Mouse (Mus musculus): ENCODE data around the gene Cript.

The Cript gene

DNA sequence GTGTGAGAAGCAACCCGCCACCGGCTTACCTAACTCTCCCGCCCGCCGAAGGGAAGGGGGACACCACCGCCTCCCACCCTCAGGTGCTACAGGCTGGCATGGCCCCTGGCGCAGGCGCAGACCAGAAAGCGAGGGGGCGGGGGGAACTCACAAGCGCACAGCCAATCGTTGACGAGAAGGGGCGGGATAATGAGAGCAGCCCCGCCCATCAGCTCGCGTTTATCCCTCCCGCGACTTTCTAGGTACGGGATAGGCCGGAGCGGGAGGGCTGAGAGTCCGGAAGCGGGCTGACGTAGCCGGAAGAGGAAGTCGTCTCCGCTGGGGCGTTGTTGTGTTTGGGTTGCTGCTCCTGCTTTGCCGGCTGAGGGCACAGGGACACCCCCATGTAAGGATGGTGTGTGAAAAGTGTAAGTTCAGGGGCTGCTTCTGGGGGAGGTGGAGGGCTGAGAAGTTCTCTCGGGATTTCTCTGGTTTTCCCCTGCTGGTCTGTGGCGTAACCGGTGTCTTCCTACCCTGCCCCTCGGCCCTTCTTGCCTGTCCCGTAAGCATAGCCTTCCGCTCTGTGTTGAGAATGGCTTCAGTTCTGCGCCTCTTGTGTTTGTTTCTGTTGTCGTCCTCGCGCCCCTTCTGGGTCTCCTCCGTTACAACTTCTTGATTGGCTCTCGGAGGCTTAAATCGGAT is at the start of gene Cript, which contains the start of gene Pigf:
Cript (plus strand) TSS at position 282 of the 681 bp plus-strand sequence.
Pigf (minus strand) TSS at position 138 of the 681 bp plus-strand sequence.
- peak; percentile 97 to 98 for DNase-seq (ENCODE audit: low spot score in 2 of 2)

DNA sequence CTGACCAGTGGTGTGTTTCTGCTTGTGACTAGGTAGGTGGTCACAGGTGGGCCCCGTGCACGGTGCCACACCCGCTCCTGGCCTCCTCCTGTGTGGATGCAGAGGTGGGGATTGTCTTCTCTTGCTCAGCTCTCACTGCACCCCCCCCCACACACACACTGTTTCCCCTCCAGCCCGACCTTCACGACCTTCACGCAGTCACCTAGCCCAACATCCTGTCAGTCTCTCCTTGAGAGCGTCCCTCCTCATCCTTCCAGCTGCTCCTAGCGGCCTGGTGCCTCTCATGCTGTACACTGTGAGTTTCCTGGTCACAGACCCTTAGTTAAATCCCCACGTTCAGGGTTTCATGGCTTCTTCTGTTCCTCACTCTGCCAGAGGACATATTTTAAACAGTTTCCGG is 49.0 kb upstream of the Cript start:
- no peak for DNase-seq (ENCODE audit: low spot score in 2 of 2)

DNA sequence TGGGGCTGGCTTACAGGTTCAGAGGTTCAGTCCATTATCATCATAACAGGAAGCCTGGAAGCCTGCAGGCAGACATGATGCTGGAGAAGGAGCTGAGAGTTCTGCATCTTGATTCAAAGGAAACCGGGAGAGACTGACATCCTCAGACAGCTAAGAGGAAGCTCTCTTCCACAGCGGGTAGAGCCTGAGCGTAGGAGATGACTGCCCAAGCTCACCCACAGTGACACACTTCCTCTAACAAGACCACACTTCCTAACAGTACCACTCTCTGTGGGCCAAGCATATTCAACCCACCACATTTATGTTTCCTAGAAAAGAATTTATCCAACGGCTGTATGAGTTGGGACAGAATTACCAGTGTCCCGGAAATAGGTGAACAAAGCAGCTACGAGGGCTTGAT is 46.9 kb upstream of the Cript start:
- no peak for DNase-seq (ENCODE audit: low spot score in 2 of 2)

DNA sequence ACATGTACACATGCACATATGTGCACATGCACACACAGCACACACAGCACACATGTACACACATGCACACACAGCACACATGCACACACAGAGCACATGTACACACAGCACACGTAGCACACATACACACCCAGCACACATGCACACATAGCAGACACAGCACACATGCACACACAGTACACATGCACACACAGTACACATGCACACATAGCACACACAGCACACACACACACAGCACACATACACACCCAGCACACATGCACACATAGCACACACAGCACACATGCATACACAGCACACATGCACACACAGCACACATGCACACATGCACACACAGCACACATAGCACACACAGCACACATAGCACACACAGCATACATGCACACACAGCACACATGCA is 44.1 kb upstream of the Cript start:
- DNase-seq (ENCODE audit: low spot score in 2 of 2) = no peak

DNA sequence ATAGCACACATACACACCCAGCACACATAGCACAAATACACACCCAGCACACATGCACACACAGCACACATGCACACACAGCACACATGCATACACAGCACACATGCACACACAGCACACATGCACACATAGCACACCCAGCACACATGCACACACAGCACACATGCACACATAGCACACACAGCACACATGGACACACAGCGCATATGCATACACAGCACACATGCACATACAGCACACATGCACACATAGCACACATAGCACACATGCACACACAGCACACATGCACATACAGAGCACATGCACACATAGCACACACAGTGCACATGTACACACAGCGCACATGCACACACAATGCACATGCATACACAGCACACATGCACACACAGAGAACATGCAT is 43.6 kb upstream of the Cript start:
- DNase-seq (ENCODE audit: low spot score in 2 of 2) = no peak

DNA sequence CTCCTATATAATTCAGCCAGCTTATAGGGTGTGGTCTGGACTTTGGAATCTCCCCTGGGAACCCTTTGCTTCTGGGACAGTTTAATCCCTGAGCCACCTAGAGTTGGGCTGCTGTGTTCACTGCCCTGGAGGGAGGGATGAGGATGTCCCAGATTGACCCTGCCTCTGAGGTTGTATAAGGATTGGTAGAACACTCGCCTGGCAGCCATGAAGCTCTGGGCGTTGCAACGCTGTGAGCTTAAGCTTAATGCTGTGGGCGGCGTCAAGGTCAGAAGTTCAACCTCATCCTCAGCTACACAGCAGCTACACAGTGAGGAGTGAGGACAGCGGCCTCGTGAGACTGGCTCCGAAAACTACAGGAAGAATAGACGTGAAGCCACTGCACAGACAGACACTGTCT is 42.9 kb upstream of the Cript start:
- no peak for DNase-seq (ENCODE audit: low spot score in 2 of 2)

DNA sequence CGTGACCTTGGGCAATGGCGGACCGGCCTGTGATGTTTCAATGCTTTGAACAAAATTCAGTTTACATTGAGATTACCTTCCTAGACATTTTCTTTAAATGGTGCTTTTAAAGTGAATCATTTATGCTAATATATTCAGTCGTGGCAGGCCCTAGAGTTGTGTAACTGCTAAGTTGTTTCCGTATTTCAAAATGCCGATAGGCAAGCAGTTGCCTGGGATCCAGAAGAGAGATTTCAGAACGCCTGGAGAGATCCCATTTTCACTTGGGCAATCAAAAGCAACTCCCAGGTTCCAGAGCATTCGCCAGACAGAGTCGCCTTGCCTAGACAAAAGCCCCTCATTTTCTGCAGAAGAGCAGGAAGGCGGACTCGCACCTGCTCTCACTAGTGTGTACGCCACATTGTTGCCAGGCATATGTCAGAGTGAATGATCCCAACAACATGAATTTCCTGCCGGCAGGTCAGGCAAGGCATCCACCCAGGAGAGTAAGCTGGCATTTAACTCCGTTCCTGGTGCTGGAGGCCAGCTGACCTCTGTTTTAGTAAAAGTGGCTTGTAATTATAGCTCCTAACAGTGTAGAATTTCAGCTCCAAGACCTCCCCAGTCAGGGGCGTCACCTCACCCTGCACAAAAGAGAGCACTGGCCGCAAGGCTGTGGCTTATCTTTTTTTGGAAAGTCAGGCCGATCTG is 38.8 kb upstream of the Cript start:
- DNase-seq (ENCODE audit: low spot score in 2 of 2) = no peak

DNA sequence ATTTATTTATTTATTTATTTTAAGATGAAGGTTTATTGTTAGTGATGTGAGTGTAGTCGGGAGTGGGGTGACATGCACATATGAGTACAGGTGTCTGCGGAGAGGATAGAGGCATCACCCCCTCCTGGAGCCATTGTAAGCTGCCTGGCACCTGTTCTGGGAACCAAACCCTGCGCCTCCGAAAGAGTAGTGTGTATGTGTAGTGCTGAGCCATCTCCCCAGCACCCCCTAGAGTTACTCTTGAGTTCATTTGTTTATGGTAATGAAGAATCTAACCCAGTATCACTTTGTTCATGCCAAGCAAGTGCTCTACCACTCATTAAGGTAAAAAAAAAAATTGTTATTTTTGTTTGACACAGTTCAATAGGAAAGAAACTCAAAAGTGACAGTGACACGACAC is 37.2 kb upstream of the Cript start:
- DNase-seq (ENCODE audit: low spot score in 2 of 2) = peak; percentile 65 to 67

DNA sequence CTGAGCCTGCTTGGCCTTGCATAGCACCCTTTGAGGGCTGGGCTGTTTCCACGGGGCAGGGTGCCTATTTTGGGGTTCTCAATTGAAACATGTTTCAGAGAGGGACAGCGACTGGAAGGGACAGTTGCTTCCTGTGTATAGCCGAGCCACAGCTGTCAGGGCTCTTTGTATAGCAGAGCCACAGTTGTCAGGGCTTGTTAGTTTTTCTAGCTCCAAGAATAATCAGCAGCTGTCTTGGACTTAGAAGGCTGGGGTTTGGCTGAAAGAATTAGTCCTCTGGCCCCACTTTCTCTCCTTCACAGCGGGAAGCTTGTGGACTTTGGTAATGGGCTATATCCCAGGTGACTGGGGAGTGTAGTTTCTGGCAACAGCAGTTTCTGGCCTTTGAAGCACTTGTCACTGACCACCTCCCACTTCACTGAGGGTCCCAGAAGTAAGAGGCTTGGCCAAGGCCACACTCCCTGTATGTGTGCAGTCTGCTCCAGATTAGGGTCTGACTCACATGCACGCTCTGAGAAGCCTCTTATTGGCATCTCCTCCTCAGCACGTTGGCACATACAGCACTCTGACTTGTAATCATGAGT is 36.7 kb upstream of the Cript start:
- peak; percentile 41 to 63 for DNase-seq (ENCODE audit: low spot score in 2 of 2)

DNA sequence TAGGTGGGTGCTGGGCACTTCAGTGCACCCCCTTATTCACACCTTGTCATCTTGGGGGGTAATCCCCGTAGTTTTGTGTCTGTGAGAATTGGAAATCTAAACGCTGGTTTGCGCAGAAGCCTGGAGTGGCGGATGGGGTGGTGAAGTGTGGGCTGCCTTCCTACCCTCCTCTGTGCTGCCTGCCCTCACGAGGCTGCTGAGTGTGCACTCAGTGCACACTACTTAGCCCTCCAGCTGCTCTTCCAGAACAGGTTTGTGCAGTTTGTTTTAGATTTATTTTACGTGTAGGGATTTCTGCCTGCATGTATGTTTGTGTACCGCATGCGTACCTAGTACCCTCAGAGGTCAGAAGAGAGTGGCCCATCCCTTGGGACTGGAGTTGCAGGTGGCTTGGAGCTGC is 34.0 kb upstream of the Cript start:
- no peak for DNase-seq (ENCODE audit: low spot score in 2 of 2)

DNA sequence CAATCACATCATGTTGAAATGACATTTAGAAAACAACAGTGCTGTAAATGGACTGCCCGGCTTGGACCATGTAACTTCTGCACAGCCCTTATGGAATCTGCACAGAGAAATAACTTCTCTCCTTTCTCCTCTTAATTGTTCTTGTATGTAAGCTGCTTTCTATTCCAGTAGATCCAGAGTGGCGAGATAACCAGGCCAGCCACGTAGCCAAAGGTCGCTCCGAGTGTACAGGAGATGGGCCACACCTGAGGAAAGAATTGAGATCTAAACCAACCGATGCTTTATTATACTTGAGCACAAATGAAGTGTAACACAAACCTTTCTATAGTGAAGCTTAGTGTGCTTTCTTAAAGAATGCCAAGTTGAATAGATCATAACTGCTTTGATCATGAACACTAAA is 28.0 kb upstream of the Cript start:
- no peak for DNase-seq (ENCODE audit: low spot score in 2 of 2)

DNA sequence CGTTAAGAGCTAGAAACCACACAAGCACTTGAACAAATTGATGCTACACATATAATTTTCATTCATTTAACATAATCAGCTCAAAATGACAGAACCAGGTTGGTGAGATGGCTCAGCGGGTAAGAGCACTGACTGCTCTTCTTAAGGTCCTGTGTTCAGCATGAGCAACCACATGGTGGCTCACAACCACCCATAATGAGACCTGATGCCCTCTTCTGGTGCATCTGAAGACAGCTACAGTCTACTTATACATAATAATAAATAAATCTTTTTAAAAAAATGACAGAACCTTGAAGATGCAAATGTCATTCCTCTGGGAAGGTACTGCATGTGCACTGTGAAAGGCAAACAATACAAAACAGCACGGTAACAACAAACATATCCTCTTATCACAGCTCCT is 16.4 kb upstream of the Cript start:
- DNase-seq (ENCODE audit: low spot score in 2 of 2) = no peak

DNA sequence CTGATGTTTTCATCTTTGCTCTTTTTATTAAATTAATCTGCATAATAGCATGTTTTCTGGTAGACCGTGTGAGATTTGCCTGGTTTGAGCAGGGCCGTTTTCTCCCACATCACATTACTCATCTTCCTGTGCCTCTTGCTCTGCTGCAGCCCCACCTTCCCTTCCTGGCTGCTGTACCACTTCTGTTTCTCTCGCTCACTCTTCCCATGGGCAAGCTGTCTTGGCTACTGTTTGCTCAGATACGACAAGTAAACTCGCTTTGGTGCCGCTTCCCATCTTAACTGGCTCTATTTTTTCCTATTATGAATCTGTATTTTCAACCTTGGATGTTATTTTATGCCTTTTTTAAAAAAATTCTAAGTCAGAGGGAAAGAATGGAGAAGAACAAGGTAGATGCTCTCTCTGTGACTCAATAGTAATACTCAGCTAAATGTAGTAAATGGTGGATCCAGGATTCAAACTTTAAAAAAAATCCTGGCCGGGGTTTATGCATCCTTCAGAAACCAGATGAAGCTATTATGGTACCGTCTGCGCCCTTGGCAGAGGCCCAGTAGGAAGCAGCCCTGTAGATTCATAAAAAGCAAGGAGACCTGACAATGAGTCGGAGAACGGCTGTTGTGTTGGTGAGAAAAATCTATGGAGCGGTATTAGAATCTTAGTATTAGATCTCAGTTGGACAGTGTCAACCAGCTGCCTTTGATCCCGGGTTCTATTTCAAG is 13.9 kb upstream of the Cript start:
- no peak for DNase-seq (ENCODE audit: low spot score in 2 of 2)

DNA sequence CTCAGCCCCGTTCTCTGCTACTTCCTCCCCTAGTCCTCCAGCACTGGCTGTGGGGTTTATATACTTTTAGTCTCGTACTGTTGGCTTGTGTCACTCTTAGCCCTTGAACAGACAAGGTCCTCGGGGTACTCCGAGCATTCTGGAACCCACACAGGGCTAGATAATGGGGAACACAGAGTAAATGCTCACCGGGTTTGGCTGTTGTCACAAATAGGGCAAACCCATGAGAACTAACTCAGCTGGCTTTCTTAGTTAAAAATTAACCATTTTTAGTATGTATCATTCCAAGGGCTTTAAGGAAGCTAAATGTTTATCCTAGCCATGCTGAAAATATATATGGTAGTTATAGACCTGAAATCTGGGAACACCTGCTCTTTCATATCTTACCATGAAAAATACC is 5.7 kb upstream of the Cript start:
- DNase-seq (ENCODE audit: low spot score in 2 of 2) = no peak

DNA sequence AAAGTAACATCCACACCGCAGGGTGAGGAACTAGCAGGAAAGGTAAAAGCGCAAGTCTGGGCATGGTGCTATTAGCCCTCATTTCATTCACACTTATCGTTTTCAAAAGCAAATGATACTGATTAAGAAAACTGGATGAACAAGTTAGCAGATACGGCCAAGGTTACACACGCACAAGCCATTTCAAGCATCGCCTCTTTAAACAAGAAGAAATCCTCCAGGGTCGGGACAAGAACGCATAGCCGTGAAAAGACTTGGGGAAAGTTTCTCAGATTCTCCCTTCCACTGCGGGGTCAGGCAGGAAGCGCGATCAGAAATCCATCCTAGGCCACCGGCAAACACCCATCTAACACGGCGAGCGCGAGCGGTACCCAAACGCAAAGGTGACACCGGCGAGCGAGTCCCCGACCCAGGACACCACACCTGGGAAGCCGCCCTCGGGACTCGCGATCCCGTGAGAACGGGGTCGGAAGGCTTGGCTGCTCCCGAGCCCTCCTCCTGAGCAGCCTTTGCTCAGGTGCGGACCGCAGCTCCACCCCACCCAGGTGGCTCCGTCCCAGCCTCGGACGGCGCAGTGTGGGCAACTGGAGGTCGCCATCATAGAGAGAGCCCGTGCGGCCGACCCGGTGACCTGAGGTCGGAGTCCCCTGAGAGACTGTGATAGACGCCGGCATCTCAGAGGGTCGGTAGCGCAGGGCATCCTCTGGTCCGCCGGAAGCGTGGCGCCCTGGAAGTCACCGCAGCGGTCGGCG is 683 bp upstream of the Cript start:
- DNase-seq (ENCODE audit: low spot score in 2 of 2) = no peak

DNA sequence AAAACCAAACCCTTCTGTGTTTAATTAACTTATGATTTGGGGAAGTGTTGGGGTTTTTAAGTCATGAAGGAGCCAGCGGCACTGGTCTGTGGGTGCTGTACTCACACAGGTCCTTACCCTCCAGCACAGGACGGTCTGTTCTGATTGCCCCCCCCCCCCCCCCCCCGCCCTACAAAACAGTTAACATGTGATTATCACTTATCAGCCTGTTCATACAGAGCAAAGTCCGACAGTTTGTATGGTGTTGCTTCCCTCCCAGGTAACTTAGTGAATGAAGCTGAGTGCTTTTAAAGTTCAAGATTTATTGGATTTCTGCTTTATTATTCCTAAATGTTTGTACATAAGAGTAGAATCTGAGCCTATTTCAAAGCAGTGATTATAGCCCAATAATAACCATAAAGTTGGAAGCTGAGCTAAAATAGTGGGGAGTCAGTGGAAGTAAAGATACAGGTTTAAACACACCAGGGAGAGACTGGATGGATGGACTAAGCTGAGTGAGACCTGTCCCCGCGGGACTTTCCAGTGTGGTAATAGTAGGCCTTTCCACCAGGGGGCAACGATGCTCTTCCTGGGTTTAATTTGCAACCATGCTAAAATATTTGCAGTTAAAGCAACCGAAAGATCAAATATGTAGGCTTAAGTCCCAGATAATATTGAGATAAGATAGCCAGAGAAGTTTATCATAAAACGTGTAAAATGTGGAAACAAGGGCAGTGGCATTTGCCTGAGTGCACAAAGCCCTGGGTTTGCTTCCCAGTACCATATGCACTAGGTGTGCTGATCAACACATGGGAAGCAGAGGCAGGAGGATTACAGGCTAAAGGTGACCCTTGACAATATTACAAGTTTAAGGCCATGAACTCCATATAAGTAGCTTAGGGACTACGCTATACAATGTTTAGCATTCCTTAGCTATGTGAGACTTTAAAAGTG is 11.1 kb downstream of the Cript start:
- DNase-seq (ENCODE audit: low spot score in 2 of 2) = peak in 1 of 2 experiments; percentile 23

DNA sequence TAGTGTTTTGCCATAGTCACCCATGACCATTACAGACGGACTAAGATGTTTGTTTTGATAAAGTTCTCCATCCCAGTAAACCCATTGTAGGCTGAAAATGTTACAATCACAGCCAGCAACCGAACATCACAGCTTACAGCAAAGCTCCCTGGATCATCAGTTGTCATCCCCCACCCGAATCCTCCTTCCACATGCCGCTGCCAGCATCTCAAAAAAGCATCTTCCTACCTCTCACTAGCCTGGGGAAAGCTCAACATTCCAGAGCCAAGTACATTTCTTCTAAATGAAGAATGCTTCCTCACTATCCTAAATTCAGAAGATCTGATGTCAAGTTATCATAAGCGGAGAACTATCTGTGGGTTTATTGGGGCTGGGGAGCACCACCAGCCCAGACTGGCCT is 13.1 kb downstream of the Cript start:
- DNase-seq (ENCODE audit: low spot score in 2 of 2) = no peak

DNA sequence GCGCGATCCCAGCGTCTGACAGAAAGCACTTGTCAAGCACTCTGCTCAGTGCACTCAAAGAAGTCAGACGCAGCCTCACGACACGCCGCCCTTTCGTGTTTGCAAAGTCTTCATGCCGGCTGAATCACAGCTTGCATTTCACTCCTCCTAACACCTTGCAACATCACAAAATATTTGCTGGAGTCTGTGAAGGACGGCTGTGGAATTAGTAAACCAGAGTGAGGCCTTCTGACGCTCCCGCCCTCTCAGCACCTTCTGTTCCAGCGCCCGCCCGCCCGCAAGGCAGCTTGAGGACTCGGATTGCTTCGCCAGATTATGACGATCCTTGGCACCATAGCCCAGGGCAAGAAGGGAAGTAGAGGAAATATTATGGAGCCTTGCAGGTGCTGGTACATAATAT is 16.4 kb downstream of the Cript start:
- DNase-seq (ENCODE audit: low spot score in 2 of 2) = no peak

DNA sequence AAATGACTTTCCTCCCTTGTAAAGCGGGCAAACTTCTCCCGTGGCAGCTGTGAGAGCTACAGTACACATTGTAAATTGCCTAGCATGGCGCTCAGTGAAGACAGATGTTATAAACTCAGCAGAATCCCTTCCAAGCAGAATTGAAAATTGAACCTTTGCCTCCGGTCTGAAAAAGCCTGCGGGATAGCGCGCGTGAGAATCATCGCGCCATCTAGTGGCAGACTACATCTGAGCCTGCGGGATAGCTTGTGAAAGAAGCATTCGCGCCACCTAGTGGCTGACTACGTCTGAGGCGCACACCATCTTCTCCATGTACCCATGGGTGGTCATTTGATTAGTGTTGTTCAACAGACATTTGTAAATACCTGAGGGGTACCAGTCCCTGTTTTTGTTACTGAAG is 19.0 kb downstream of the Cript start:
- peak; percentile 70 to 93 for DNase-seq (ENCODE audit: low spot score in 2 of 2)

DNA sequence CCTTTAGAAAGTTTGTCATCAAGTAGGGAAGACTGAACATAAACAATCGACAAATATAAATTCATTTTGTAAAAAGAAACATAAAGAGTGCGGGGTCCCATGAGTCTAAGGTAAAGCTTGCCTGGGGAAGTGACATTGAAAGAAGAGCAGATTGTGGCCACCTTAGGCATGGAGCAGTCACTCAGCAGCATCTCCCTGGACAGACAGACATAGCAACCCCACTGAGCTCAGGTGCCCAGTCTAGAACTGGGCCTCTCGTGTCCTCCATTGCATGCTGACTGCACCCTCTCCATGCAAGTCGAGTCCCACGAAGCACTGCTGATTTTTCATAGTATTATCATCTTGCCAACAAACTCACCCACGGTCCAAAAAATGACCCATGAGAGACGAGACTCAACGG is 19.4 kb downstream of the Cript start:
- DNase-seq (ENCODE audit: low spot score in 2 of 2) = no peak

DNA sequence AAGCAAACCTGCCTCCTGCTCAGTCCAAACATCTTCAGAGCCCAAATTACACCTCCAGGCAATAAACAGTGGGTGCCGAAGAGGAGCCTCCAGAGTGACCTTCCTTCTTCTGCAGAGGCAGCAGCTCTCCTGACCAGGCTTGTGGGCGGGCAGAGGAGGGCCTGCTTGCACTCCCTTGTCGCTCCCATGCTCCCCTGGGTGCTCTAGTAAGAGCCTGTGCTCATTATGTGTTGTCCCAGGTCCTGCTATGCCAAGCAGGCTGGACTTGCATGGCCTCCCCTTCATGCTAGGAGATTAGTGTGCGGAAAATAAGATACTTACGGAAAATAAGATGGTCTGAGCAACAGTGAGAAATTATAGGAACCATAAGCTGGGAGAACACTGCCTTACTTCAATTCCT is 24.3 kb downstream of the Cript start:
- no peak for DNase-seq (ENCODE audit: low spot score in 2 of 2)

Measured in thymus, postnatal 10 days (tissue).